Mouse (Mus musculus) common myeloid progenitor, adult 5-6 weeks (primary cell): ENCODE results near the gene Ppp4r3a. TPM values are rescaled to one million over a fixed set of nuclear protein-coding genes. Genes with fewer than 3 reads are reported as not detected.
"Not testable (repeated sequence)": the region's sequence is repeated elsewhere in the genome, so short reads cannot be mapped to it uniquely, and the experiment has no call there.

Experiments used
- ATAC-seq: replicated peaks from 2 replicates; pipeline ENCODE4 v1.8.0; 2016; ENCODE audit warnings: low read depth, mild to moderate bottlenecking, moderate TSS enrichment, inconsistent platforms; ENCODE audit not compliant: poor library complexity, severe bottlenecking
- total RNA-seq: library from RNA; stranded (forward); fragments of 200-1000, 187-1606 nt; gene quantifications from 2 replicates; pipeline ENCODE4 v1.2.3, GENCODE M21; 2017

Ppp4r3a gene
- total RNA-seq, result 192 and 228 TPM in 2 replicates

- peak; percentile 90 for ATAC-seq
Measured at GRCm38 (mm10) chr12:101083076-101083838, at the start of gene Ppp4r3a. Ppp4r3a (minus strand) TSS chr12:101083702.

GRCm38 (mm10) chr12:101123013-101123412 is 39.5 kb upstream of the Ppp4r3a start:
- ATAC-seq, result 0 out of 2 replicates have a peak, but pooled peaks have one; percentile 56

- ATAC-seq, result not testable (repeated sequence)
Measured at GRCm38 (mm10) chr12:101122066-101122465, 38.6 kb upstream of the Ppp4r3a start.

DNA sequence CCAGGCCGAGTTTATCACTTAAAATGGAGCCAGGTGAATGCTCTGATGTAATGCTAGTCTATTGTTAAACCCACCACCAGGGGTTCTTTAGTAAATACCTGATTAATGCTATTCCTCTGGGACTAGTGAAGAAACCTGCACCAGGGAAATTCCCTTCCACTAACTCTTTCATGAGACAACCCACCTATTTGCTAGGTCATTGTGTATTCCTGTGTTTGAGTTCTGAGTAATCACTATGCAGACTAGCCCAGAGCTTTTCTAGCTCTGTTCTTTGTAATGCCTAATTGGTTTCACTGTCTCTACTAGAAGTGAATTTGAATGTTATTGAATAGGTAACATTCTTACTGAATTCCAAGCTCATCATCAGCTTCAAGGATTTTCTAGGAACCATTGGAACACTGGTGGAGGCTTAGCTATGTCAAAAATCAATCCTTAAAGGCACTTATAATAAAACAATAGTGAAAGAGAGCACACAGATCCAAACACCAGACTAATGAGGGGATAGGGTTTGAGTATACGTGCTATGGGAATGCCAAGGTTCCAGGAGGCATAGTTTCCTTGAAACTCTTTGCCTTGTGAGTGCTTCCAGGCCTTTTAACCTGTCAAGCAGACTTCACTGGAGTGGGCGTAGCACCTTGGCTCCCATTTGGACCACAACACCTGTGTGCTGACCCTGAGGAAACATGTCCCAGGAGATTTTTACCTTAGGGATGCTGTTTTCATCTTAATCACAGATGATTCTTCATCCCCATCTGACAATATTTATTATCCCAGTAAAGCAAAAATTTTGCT is 26.5 kb upstream of the Ppp4r3a start:
- not testable (repeated sequence) for ATAC-seq

DNA sequence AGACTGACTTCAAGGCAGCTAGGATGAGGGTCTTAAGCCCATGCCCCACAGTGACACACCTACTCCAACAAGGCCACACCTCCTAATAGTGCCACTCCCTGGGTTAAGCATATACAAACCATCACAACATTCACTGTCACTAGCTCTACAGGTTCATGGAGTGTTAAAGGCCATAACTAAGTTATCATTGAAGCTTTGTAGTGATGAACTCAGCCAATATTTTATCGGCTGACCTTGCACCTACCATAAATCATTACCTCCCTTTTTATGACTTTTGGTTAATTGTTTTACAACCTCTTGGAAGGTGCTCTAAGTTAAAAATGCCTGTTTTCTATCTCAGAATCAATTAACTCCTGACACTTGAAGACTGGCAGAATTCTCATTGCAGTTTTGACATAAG is 24.2 kb upstream of the Ppp4r3a start:
- ATAC-seq, result no peak

GRCm38 (mm10) chr12:101105571-101105970 is 22.1 kb upstream of the Ppp4r3a start:
- no peak for ATAC-seq

GRCm38 (mm10) chr12:101102648-101103047 is 19.1 kb upstream of the Ppp4r3a start:
- ATAC-seq, result peak; percentile 98

- not testable (repeated sequence) for ATAC-seq
Measured at GRCm38 (mm10) chr12:101093678-101094077, 10.2 kb upstream of the Ppp4r3a start.

DNA sequence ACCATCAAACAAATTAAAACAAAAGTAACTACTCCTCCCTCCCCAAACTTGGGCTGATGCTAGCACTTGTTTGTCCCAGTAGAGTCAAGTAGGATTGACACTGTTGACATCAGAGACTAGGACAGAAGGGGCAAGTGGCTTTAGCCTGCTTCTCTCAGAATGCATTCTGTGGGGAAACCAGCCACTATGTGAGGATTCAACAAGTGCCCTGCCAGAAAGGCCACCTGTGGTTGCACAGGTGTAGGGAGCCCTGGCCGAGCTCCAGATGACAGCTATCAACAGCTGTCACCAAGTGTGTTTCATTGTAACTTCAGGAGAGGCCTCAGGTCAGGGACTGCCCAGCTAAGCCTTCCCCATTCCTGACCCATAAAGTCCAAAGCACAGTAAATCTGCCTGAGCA is 6.5 kb upstream of the Ppp4r3a start:
- no peak for ATAC-seq

DNA sequence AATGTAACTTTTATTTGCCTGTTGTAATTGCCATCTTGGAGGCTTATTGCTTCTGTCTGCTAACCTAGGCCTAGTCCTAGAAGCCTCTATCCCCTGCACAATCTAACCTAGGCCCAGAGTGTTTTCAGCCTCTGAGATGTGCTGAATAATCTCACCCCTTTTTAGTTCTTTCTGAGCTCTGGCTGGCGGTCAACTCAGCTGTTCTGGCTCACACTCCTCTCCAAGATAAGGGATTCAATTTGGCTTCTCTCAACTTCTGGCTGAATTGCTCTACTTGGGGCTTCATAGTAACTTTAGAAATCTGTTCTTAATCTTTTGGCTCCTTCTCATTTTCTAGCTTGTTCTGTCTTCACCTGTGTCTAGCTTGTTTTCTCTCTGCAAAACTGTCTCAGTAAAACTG is 3.9 kb upstream of the Ppp4r3a start:
- no peak for ATAC-seq

GRCm38 (mm10) chr12:101084881-101085666 is 1.6 kb upstream of the Ppp4r3a start:
- no peak for ATAC-seq

- ATAC-seq, result no peak
Measured at GRCm38 (mm10) chr12:101084237-101084636, 735 bp upstream of the Ppp4r3a start.

- peak; percentile 63; the same call in 1 of the 2 replicates for ATAC-seq
Measured at GRCm38 (mm10) chr12:101083839-101084195, 315 bp upstream of the Ppp4r3a start.

GRCm38 (mm10) chr12:101082296-101083075 is 1.0 kb downstream of the Ppp4r3a start:
- ATAC-seq, result no peak

GRCm38 (mm10) chr12:101077955-101078354 is 5.5 kb downstream of the Ppp4r3a start:
- no peak for ATAC-seq

DNA sequence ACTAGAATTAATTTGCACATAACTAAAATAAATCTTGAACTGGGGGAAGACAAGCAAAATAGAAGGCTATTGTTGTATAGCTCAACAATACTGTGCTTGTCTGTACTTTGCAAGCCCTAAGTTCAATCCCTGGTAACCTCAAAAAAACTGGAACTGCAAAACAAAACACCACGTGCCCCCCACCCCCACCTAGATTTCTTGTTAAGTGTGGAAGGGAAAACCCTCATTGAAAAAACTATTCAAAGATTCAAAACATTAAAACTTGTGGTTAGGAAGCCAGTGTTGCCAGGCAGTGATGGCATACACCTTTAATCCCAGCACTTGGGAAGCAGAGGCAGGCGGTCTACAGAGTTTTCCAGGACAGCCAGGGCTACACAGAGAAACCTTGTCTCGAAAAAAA is 8.1 kb downstream of the Ppp4r3a start:
- ATAC-seq, result no peak

GRCm38 (mm10) chr12:101074821-101075429 is 8.6 kb downstream of the Ppp4r3a start:
- no peak for ATAC-seq

GRCm38 (mm10) chr12:101069813-101070212 is 13.7 kb downstream of the Ppp4r3a start:
- no peak for ATAC-seq

- no peak for ATAC-seq
Measured at GRCm38 (mm10) chr12:101066329-101066728, 17.2 kb downstream of the Ppp4r3a start.
